Mouse (Mus musculus) liver, embryonic 14.5 days (tissue): ENCODE data around the gene Ypel4.

Experiments used
- CTCF ChIP-seq: IDR thresholded peaks from 2 replicates; pipeline ENCODE4 v1.5.1; 2016; ENCODE audit warnings: antibody characterized with exemption, low read depth, control low read depth
- EP300 ChIP-seq: IDR thresholded peaks from 2 replicates; pipeline ENCODE4 v1.6.1; 2016; ENCODE audit warnings: antibody characterized with exemption, low read depth

DNA sequence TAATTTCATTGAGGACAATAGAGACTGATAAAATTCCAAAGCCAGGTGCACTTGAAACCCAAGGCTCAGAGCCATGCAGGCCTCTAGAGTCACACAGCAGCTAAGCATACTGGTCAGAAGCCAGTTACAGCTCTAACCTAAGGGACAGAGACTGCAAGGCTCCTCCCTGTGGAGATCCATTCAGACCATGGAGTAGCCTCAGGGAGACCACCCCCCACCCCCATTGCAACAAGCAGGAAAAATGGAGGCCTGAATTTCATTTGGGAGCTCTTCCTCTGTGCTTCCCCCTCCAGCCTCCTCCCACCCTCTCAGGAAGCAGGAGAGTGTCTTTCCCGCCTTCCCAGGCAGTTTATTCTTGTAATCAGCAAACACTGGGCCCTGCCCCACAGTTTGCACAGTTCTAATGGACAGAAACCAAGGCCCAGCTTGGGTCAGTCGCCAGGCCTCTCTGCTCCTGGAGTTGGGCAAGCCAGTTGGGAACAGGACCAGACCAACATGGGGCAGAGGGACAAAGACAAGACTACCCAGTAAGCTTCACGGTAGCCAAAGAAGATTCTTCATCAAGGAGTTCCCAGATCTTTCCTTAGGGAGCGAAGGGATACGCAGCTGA, 8.1 kb downstream of the Ypel4 start:
- TF ChIP-seq CTCF: no peak
- TF ChIP-seq EP300: no peak
